Mouse (Mus musculus) retina, postnatal 1 day (tissue): Measurements from ENCODE around the gene Ikzf2.

Source experiments
- DNase-seq: peaks from one replicate; pipeline ENCODE4 v3.0.0-alpha.2; 2012

Ikzf2 gene

GRCm38 (mm10) chr1:69506615-69507159 is 180.4 kb downstream of the Ikzf2 start:
- DNase-seq = no peak

- DNase-seq = no peak
Observed at GRCm38 (mm10) chr1:69506011-69506410, 181.0 kb downstream of the Ikzf2 start.

GRCm38 (mm10) chr1:69500388-69500787 is 186.7 kb downstream of the Ikzf2 start:
- no peak for DNase-seq

GRCm38 (mm10) chr1:69499652-69500051 is 187.4 kb downstream of the Ikzf2 start:
- no peak for DNase-seq

- DNase-seq = peak; percentile 63
Observed at GRCm38 (mm10) chr1:69498862-69499306, 188.2 kb downstream of the Ikzf2 start.

- DNase-seq = no peak
Observed at GRCm38 (mm10) chr1:69496055-69496454, 191.0 kb downstream of the Ikzf2 start.

- DNase-seq = no peak
Observed at GRCm38 (mm10) chr1:69493309-69494047, 193.6 kb downstream of the Ikzf2 start.

- DNase-seq = no peak
Observed at GRCm38 (mm10) chr1:69492013-69492412, 195.0 kb downstream of the Ikzf2 start.

GRCm38 (mm10) chr1:69489026-69489425 is 198.0 kb downstream of the Ikzf2 start:
- DNase-seq = no peak

- DNase-seq = no peak
Observed at GRCm38 (mm10) chr1:69488625-69489024, 198.4 kb downstream of the Ikzf2 start.
